Mouse (Mus musculus): ENCODE results near the gene U2af1l4.
A peak's percentile ranks its signal among the peaks of the same experiment; 100 is the strongest.

U2af1l4 gene

DNA sequence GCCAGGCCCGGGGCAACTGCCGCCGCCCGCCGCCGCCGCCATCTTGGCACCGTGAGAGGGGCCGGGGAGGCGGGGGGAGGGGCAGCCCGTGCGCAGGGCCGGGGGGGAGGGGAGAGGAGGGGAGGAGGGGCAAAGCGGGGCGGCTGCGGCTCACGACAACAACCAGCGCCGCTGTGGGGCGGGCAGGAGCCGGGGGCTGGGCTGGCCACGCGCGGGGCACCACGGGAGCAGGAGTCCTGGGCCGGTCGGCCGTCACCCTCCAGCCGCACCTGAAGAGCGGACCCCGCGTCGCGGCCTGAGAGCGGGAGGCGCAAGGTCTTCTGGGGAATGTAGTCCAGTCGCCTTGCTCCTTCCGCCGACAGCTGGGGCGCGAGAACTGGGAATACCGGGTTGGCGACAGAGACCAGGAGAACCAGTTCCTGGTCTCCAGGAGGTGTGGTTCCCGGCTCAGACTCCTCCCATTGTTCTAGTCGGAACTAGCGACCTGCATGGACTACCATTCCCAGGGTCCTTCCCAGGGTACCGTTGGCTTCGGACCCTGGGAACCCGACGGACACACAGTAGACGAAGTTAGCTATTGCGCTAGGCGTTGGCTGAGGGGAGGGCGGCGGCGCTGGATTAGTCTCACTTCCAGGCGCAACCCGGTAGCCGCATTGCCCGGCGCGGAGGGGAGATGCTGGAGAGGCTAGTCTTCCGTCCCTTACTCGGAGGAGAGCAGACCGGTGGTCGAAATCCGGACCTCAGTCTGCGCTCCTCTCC lies 25.8 kb downstream of the U2af1l4 start, which contains the start of gene Kmt2b:
TSS of gene Kmt2b (minus strand) at position 51 of the 759 bp plus-strand sequence.
- peak; percentile 94 for DNase-seq

DNA sequence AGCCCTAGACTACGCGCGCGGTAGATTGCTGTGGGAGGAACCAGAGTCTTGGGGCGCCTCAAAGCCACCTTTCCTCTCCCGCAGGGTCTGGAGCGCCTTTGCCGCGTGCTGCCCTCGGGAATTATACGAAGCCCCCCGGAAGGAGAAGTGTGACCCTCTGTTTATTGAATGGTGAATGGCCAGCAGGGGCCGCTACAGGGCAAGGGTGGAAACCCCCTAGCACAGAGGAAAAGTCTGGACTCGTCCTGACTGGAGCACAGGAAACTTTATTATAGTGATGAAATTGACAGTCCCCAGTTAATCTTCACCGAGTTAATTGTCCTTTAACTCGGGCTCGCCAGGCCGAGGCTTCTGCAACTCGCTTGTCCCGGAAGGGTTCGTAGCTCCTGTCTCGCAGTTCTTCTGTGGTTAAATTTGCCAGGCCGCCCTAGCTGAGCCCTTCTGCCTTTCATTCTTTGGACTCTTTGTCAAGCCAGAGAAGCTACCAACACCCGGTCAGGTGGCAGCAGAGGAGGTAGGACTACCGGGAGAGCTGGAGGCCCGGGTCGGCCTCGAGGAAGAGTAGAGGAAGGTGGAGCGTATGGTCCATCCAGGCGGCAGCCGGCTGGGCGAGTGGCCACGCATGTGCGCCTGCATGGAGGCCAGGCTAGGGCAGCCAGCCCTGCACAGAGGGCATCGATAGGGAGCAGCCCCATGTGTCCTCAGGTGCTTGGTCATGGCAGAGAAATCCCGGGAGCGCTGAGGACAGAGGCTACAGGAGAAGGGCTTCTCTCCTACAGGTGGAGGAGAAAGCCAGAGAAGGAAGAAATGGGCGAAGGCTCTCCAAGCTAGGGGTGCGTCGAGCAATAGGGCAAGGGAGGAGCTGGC lies 26.6 kb downstream of the U2af1l4 start:
- peak; percentile 86 for DNase-seq

DNA sequence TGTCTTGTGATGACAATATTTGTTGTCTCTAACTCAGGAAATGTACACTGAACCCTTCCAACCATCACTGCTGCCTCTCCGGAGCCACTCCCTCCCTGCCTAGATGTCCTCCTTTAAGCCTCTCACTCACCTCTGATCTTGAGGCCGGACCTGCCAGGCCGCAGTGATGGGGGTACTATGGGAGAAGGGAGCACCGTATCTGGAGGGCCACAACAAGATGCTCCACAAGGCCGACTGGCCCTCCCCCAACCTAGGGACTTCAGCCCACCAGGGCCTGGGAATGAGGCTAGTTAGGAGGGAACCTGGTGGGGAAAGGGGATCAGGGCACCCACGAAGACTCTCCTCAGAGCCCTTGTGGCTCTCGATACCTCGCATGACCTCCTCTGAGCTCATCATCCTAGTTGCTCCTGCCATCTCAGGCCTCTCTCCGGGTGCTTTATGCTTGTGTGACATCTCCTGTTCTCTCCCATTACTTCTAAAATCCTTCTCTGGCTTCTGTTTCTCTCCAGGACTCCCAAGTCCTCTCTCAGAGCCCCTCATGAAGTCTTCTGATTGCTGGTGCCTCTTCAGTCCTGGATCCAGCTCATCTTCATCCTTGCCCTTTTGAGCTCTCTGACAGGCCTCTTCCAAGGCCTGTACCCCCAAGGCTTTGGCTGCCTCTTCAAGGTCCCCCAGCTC lies 28.0 kb downstream of the U2af1l4 start:
- DNase-seq, result no peak

- DNase-seq, result no peak
Measured at GRCm38 (mm10) chr7:30591605-30591951, 28.5 kb downstream of the U2af1l4 start.

DNA sequence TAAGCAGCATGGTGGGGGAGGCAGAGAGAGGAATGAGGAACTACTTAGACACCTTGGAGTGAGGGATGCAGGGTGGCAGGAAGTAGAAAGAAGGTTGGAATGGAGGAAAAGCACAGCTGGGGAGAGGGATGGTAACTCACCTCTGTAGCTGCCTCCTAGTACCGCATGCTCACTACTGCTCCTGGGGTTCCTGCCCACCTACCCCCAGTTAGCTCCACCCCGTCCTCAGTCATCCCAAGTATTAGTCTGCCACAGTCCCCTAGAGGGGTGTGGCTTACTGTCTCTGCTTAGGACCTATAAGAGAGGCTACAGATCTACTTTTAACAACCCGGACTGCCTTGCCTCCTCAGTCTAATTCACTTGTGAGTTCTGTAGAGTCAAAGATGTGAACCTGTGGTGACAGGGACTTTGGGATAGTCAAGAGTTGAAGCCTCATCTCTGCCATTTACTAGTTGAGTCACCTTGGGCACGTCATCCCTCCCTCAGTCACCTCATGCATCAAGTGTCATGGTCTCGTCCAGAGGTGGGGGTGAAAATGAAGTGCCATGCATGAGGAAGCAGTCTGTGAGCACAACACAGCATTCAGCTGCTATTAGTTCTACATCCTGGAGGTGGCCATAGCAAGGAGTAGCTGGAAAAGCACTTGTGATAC lies 29.8 kb downstream of the U2af1l4 start:
- DNase-seq, result no peak

DNA sequence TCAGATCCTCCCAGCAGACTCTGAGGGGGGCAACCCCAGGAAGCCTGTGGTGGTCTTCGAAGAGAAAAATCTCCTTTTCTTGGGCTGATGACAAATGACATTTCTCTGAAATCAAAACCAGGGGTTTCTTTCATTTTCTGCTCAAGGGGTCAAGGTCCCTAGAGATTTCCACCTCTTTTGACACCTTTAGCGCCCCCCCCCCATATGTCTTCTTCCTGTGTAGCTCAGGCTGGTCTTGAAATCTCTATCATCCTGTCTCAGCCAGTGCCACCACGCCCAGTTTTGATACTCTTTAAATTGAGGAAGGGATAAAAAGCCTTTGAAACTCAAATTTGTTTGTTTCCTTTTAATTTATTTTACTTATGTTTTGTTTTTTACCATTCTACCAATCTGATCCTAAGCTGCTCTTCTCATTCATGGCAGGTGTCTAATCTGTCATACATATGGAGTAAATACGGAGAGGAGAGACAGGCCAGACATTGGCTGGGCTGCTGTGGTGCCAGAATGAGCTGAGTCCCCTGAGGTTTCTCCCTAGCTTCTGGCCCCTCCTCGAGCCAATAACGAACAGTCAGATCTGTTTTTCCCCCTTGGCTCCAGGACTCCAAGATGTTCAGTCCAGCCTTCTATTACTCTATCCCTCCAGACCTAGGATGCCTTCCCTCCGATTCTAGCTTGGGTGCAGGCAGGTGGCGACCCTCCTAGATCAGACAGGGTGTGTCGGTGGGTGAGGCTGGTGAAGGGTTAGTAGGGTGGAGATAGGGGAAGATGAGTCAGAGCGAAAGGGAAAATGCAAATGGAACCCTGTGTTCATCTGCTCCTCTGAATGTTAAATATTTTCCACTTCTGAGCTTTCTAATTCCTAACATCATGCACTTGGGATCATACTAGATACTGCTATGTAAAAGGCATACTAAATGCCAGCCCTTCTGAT lies 30.7 kb downstream of the U2af1l4 start:
- DNase-seq, result no peak

- DNase-seq, result no peak
Measured at GRCm38 (mm10) chr7:30594510-30595024, 31.5 kb downstream of the U2af1l4 start.

- no peak for DNase-seq
Measured at GRCm38 (mm10) chr7:30596093-30596492, 33.0 kb downstream of the U2af1l4 start.

- no peak for DNase-seq
Measured at GRCm38 (mm10) chr7:30596811-30597210, 33.7 kb downstream of the U2af1l4 start.

DNA sequence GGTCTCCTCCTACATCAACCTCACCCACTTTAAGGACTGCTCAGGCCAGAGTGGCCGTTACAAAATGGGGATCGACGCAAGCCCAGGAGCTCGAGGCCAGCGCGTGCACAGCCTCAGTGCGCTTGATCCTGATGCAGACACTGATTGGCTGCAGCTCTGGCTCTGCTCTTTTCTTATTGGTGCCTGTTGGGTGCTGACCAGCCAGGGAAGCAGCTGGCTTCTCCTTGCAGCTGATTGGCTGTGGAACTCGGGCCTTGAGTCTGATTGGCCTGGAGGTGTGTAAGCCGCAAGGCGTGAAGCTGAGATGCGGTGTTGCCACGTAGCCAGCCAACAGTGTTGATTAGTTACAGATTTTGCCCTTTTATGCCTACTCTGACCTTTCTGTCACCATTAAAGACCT lies 35.7 kb downstream of the U2af1l4 start, which contains the start of gene Zbtb32:
TSS of gene Zbtb32 (minus strand) at position 124 of the 400 bp plus-strand sequence.
- DNase-seq, result no peak

DNA sequence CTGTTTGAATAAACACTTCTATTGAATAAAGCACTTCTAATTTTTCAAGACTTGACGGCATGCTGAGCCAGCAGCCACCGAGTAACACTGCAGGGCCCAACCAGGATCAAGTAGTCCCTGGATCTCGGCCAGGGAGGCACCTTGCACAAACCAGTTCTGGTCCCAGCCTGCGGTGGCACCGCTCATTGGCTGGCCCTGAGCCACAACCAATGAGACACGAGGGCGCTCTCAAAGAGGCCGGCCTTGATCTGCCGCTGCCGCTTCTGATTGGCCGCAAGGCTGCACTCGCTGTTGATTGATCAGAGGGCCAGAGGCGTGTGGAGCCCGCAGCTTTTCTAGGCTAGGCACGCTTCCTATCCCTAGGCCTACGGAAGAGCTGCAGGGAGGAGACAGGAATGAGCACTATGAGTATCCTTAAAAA lies 36.8 kb downstream of the U2af1l4 start:
- peak; percentile 67 for DNase-seq

DNA sequence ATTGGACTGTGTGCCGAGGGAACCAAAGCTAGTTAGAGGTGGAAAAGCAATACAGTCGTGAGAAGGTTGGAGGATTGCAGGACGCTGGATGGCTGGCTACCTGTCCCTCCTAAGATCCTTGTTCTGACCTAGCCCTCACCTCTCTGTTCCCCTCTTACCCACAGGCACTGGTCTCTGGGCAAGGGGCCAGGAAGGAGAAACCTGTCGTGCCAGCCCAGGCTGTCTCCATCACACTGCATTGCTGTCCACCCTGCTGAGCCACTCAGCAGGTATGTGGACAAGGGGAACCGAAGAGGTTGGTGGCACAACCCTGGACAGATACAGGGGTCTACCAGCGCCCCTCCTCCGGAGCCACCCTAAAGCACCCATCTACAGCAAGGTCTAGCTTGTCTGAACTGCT lies 37.5 kb downstream of the U2af1l4 start:
- no peak for DNase-seq

- DNase-seq, result no peak
Measured at GRCm38 (mm10) chr7:30602583-30602982, 39.5 kb downstream of the U2af1l4 start.

DNA sequence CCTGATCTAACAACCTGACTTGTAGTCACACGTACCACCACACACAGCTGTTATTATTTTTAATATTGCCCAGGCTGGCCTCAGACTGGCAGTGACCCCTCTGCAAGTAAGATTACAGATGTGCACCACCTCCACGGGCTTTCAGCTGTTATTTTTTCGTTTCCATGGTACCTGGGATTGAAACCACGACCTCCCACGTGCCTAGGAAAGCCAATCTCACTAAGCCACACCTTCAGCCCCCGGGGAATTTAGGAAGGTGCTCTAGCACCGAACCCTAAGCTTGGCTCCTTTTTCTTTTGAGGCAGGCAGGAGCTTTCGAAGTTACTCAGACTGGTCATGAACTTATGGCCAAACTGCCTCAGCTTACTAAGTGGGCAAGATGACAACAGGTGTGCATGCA lies 41.3 kb downstream of the U2af1l4 start:
- DNase-seq, result no peak

GRCm38 (mm10) chr7:30604944-30605343 lies 41.8 kb downstream of the U2af1l4 start:
- DNase-seq, result no peak

- peak; percentile 70 for DNase-seq
Measured at GRCm38 (mm10) chr7:30607706-30608309, 44.7 kb downstream of the U2af1l4 start.

DNA sequence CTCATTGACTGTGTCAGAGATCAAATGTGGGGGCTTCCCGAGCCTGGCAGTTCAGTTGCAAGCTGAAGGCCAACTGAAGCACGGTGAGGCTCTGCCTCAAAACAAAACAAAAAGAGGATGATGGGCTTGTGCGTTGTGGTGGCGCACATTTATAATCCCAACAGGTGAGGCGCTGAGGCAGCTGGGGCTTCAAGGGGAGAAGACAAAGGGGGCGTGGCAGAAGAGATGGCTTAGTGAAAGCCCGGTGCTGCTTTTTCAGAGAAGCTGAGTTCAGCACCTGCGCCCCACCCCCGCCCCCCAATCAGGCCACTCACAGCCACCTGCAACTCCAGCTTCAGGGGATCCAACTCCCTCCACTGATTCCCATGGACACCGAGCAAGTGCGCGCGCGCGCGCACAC lies 45.4 kb downstream of the U2af1l4 start:
- DNase-seq, result no peak

GRCm38 (mm10) chr7:30610043-30610442 lies 46.9 kb downstream of the U2af1l4 start:
- DNase-seq, result no peak

GRCm38 (mm10) chr7:30612654-30613402 lies 49.7 kb downstream of the U2af1l4 start, which contains the start of gene Upk1a:
Gene Upk1a, minus strand, starts transcription at chr7:30612847.
- DNase-seq, result no peak

GRCm38 (mm10) chr7:30613529-30614112 lies 50.5 kb downstream of the U2af1l4 start:
- peak; percentile 67 for DNase-seq

Data from thymus, postnatal 25 days (tissue).